Mouse (Mus musculus) stomach, postnatal 0 days (tissue): Measurements from ENCODE around the gene Myh4.

Experiments used
- CTCF ChIP-seq: IDR thresholded peaks from 2 replicates; pipeline ENCODE4 v1.5.1; 2016; ENCODE audit warnings: antibody characterized with exemption, low read depth, mild to moderate bottlenecking, moderate library complexity
- EP300 ChIP-seq: optimal IDR thresholded peaks from 2 replicates; pipeline ENCODE3; 2016; ENCODE audit warnings: antibody characterized with exemption

DNA sequence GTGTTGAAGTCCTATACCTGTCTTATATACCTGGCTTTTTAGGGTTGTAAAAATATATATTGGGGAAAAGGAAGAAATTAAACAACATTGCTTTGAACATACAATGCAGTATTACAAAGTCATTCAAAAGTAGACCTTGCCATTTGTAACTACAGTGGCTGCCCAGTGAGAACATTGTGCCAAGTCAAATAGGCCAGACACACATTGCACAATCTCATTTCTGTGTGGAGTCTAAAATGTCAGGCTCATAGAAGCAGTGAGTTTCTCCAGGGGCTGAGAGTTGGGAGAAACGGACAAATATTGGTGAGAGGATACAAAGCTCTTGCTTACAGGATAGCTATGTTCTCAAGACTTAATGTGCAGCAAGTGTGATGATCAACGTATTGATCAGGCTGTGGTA is 7.9 kb upstream of the Myh4 start:
- no peak for TF ChIP-seq CTCF
- no peak for TF ChIP-seq EP300
